Comparison of ENCODE assay signal across 9 mouse cellular contexts in the genomic region with DNA sequence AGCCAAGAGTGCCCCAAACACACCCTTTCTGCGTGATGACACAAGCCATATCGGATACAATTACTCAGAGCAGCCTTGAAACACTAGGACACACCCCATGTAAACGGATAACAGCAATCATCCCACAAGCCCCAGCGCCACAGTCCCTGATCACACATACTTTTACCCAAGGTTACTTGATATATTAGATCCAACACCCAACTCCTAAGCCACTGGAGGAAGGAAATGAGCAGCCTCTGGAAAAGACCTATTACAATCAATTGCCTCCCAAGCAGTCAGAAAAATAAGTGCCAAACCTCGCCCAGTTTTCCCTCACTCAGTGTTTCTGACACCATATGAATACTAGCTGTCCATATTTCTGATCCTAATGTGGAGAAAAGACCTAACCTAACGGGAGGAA. TPM values are rescaled to one million over a fixed set of nuclear protein-coding genes. Genes with fewer than 3 reads are reported as not detected.
A peak's percentile ranks its signal among the peaks of the same experiment; 100 is the strongest.
DNase-seq lines count a peak whose midpoint lies in the region; ATAC-seq and TF ChIP-seq lines count a peak whose summit lies in the region.
"Had no signal": no experiment of that assay in that cellular context is flagged by ENCODE, and none has a peak within 500 bp of the region (broad histone marks: within the 10 kb centered on the region; RNA-seq: fewer than 3 reads in every experiment).

No protein-coding gene starts in this region.

- no peak overlapping the region; the same call in 1 of the 2 replicates for H3K27ac ChIP-seq in layer of hippocampus, adult 2 months
- H3K27ac ChIP-seq in hindbrain, embryonic 14.5 days, result no peak overlapping the region
- H3K27ac ChIP-seq in midbrain, embryonic 14.5 days (replicated peaks; ENCODE audit: low read depth, low read length), result no peak overlapping the region

- peaks cover 11% of the 10 kb centered on the region for H3K4me1 ChIP-seq in hindbrain, embryonic 14.5 days (replicated peaks; ENCODE audit: control insufficient read depth, insufficient read depth, low read length)
- H3K4me1 ChIP-seq in midbrain, embryonic 14.5 days (ENCODE audit: control insufficient read depth, insufficient read depth, low read length), result peaks cover 3% of the 10 kb centered on the region

- DNase-seq in layer of hippocampus, adult 2 months (ENCODE audit: low spot score in 2 of 2), result no peak
- DNase-seq in layer of hippocampus, postnatal 10 days (ENCODE audit: low spot score in 2 of 2), result no peak
- peak; percentile 9 for DNase-seq in brain, adult 2 months (ENCODE audit: low read depth, low spot score)
- no peak for DNase-seq in hindbrain, embryonic 14.5 days (ENCODE audit: low spot score)
- peak; percentile 0 for DNase-seq in midbrain, embryonic 14.5 days
- no peak for DNase-seq in left cerebral cortex, postnatal 25 days (ENCODE audit: low spot score in 2 of 2)
- no peak for DNase-seq in retina, postnatal 1 day

- H3K4me3 ChIP-seq in layer of hippocampus, adult 2 months, result peak overlapping the region; percentile 82
- H3K4me3 ChIP-seq in hindbrain, embryonic 14.5 days (replicated peaks; ENCODE audit: low read length), result peak overlapping the region; percentile 63; the same call in 1 of the 2 replicates
- H3K4me3 ChIP-seq in midbrain, embryonic 14.5 days (replicated peaks; ENCODE audit: low read depth, low read length), result no peak overlapping the region

- peak overlapping the region; percentile 92 for H3K4me2 ChIP-seq in hindbrain, embryonic 14.5 days (replicated peaks)
- H3K4me2 ChIP-seq in midbrain, embryonic 14.5 days (ENCODE audit: low read length), result peak overlapping the region; percentile 90; the same call in 1 of the 2 replicates

- no peaks in the 10 kb centered on the region for H3K27me3 ChIP-seq in hindbrain, embryonic 14.5 days (ENCODE audit: control insufficient read depth, insufficient read depth, low read length)
- no peaks in the 10 kb centered on the region for H3K27me3 ChIP-seq in midbrain, embryonic 14.5 days (ENCODE audit: control insufficient read depth, insufficient read depth, low read length)

- H3K9me3 ChIP-seq in hindbrain, embryonic 14.5 days (ENCODE audit: control insufficient read depth, low read length), result no peaks in the 10 kb centered on the region
- H3K9me3 ChIP-seq in midbrain, embryonic 14.5 days (ENCODE audit: control insufficient read depth, low read length), result no peaks in the 10 kb centered on the region

- intact Hi-C loops in left cerebral cortex, postnatal 25 days (cut with DNase I), result no loop called here

- no peaks in the 10 kb centered on the region; the same call in 1 of the 2 replicates for H3K36me3 ChIP-seq in hindbrain, embryonic 14.5 days (replicated peaks; ENCODE audit: control insufficient read depth, insufficient read depth)
- peaks cover 3% of the 10 kb centered on the region; the same call in 1 of the 2 replicates for H3K36me3 ChIP-seq in midbrain, embryonic 14.5 days (ENCODE audit: control insufficient read depth, insufficient read depth, low read length)

- TF ChIP-seq CTCF in layer of hippocampus, adult 2 months (conservative IDR thresholded peaks at IDR 0.05), result no peak

- WGBS in hindbrain, embryonic 14.5 days, result 78% methylated on average over 6 of the region's 6 CpGs
- 82% methylated on average over 6 of the region's 6 CpGs for WGBS in midbrain, embryonic 14.5 days

- ATAC-seq in hindbrain, embryonic 14.5 days (ENCODE audit: low FRiP score), result no peak
- ATAC-seq in midbrain, embryonic 14.5 days (ENCODE audit: low FRiP score, low TSS enrichment), result no peak
- ATAC-seq in granulocyte monocyte progenitor cell, adult 5-6 weeks (replicated peaks; ENCODE audit: poor library complexity, severe bottlenecking), result no peak

- 0 out of 2 replicates have a peak overlapping the region, but pooled peaks have one; percentile 78 for H3K9ac ChIP-seq in hindbrain, embryonic 14.5 days
- H3K9ac ChIP-seq in midbrain, embryonic 14.5 days (replicated peaks; ENCODE audit: low read length), result no peak overlapping the region

RNA-seq across cellular contexts. Expression of gene Serpinb6c, which starts 29.2 kb away (rescaled TPM):
- total RNA-seq in layer of hippocampus, adult 2 months (2021), result under 1 TPM; 0.59 to 0.97 TPM
- total RNA-seq in layer of hippocampus, postnatal 10 days (2021), result under 1 TPM in 1 of 2 experiments, not detected in 1; 0.85 TPM
- 0.32 TPM in 1 of 2 replicates, not detected in the other for polyA plus RNA-seq in hindbrain, embryonic 14.5 days (2014; fragmentation: Nextera tagmentation; extraction: Ambion mirVana)
- 0.16 TPM in 1 of 2 replicates, not detected in the other for polyA plus RNA-seq in midbrain, embryonic 14.5 days (2014; fragmentation: Nextera tagmentation; extraction: Ambion mirVana)
- total RNA-seq in granulocyte monocyte progenitor cell, adult 5-6 weeks (2014; fragmentation: Nextera tagmentation), result not detected in 2 replicates
- not detected in 2 replicates for total RNA-seq in granulocyte monocyte progenitor cell, adult 5-6 weeks (2017)
- 1 to 10 TPM in 1 of 2 experiments, under 1 TPM in 1; 0.44 to 1.4 TPM for total RNA-seq in left cerebral cortex, postnatal 25 days (2021)
- total RNA-seq: neutrophil, adult 5-6 weeks had no signal

RNA-seq across cellular contexts. Expression of gene Nqo2, which starts 29.7 kb away (rescaled TPM):
- 1 to 10 TPM; 7.5 to 9.1 TPM for total RNA-seq in layer of hippocampus, adult 2 months (2021)
- 1 to 10 TPM; 6.4 to 7.4 TPM for total RNA-seq in layer of hippocampus, postnatal 10 days (2021)
- 8.6 and 10.7 TPM in 2 replicates for polyA plus RNA-seq in hindbrain, embryonic 14.5 days (2014; fragmentation: Nextera tagmentation; extraction: Ambion mirVana)
- 4.7 and 9.4 TPM in 2 replicates for polyA plus RNA-seq in midbrain, embryonic 14.5 days (2014; fragmentation: Nextera tagmentation; extraction: Ambion mirVana)
- 24.2 and 43.8 TPM in 2 replicates for total RNA-seq in granulocyte monocyte progenitor cell, adult 5-6 weeks (2014; fragmentation: Nextera tagmentation)
- total RNA-seq in granulocyte monocyte progenitor cell, adult 5-6 weeks (2017), result 35.0 and 39.7 TPM in 2 replicates
- 1 to 10 TPM; 5.5 to 6.2 TPM for total RNA-seq in left cerebral cortex, postnatal 25 days (2021)

Comparison
In these comparisons a context has a peak if more than half of its experiments do, and no peak if none do; other contexts are left out.
1. DNase-seq: peak in brain, adult 2 months (single experiment) and midbrain, embryonic 14.5 days (single experiment); none in layer of hippocampus, adult 2 months (0 of 2), layer of hippocampus, postnatal 10 days (0 of 2), hindbrain, embryonic 14.5 days (single experiment), left cerebral cortex, postnatal 25 days (0 of 2) and retina, postnatal 1 day (single experiment).